Mouse (Mus musculus) ES-E14 (cell line): ENCODE data around the gene Rfx4. TPM values are rescaled to one million over a fixed set of nuclear protein-coding genes. Genes with fewer than 3 reads are reported as not detected.

ENCODE experiments used
- DNase-seq: peaks from one replicate; pipeline ENCODE4 v3.0.0-alpha.2; 2013; ENCODE audit warnings: low read depth, low spot score
- H3K27ac ChIP-seq: 2 replicates; pipeline ENCODE4 v1.5.1; 2012; ENCODE audit warnings: low read depth, mild to moderate bottlenecking, low read length, moderate library complexity, mixed read lengths; ENCODE audit not compliant: poor library complexity, insufficient read depth, severe bottlenecking
- H3K36me3 ChIP-seq: 2 replicates; pipeline ENCODE4 v1.6.1; 2012; ENCODE audit warnings: mild to moderate bottlenecking, low read length, moderate library complexity, mixed read lengths; ENCODE audit not compliant: control insufficient read depth, poor library complexity, insufficient read depth, severe bottlenecking
- H3K4me1 ChIP-seq, 2 experiments: fragments of 150-350 bp in 1 of 2; sonication (generic) in 1 of 2; 2 replicates each; pipeline ENCODE4 v1.6.1; 2012; ENCODE audit warnings: low read length in 2 of 2, mild to moderate bottlenecking in 1 of 2, mixed read lengths in 1 of 2; ENCODE audit not compliant: control insufficient read depth in 2 of 2, insufficient read depth in 2 of 2, poor library complexity in 1 of 2
- H3K4me3 ChIP-seq, 2 experiments: fragments of 150-350 bp in 1 of 2; sonication (generic) in 1 of 2; 2 replicates each; pipeline ENCODE4 v1.5.1; 2012; ENCODE audit warnings: low read length in 2 of 2, low read depth in 1 of 2, mild to moderate bottlenecking in 1 of 2, mixed read lengths in 1 of 2; ENCODE audit not compliant: insufficient read depth in 1 of 2, poor library complexity in 1 of 2, severe bottlenecking in 1 of 2
- H3K9ac ChIP-seq: 2 replicates; pipeline ENCODE4 v1.6.1; 2012; ENCODE audit warnings: low read depth, mild to moderate bottlenecking, low read length, mixed read lengths; ENCODE audit not compliant: poor library complexity, insufficient read depth, severe bottlenecking
- H3K9me3 ChIP-seq: fragments of 150-350 bp; sonication (generic); 2 replicates; pipeline ENCODE4 v1.6.1; 2012; ENCODE audit warnings: low read depth, mild to moderate bottlenecking, low read length; ENCODE audit not compliant: control insufficient read depth, insufficient read depth
- CHD2 ChIP-seq: IDR thresholded peaks from 2 replicates; pipeline ENCODE4 v1.6.1; 2014; ENCODE audit warnings: mild to moderate bottlenecking, low read depth, low read length, inconsistent platforms
- HCFC1 ChIP-seq: IDR thresholded peaks from 2 replicates; pipeline ENCODE4 v1.6.1; 2012; ENCODE audit warnings: low read length, inconsistent platforms, borderline replicate concordance; ENCODE audit not compliant: insufficient read depth
- MAFK ChIP-seq: IDR thresholded peaks from 2 replicates; pipeline ENCODE4 v1.6.1; 2014; ENCODE audit warnings: mild to moderate bottlenecking, low read depth, low read length, inconsistent platforms; ENCODE audit not compliant: insufficient read depth
- ZC3H11A ChIP-seq: IDR thresholded peaks from 2 replicates; pipeline ENCODE4 v1.6.1; 2012; ENCODE audit warnings: low read depth, mild to moderate bottlenecking, inconsistent platforms, low read length, borderline replicate concordance
- ZNF384 ChIP-seq: IDR thresholded peaks from 2 replicates; pipeline ENCODE4 v1.6.1; 2012; ENCODE audit warnings: low read depth, low read length, inconsistent platforms
- in situ Hi-C, 2 experiments: fragments of 600-800 bp; cut with MboI; formaldehyde crosslinking; loops; one replicate each; pipeline ENCODE4 v1.15.1; 2025; ENCODE audit warnings: low sequenced_read_pairs in 2 of 2, inconsistent platforms in 1 of 2; ENCODE audit not compliant: unreplicated experiment in 2 of 2
- total RNA-seq: library from RNA; depleted of rRNA; stranded (reverse); fragments of 300-350 nt; gene quantifications from 2 replicates; pipeline ENCODE4 v1.2.3, GENCODE M21; 2012

Rfx4 gene
- total RNA-seq, 1 experiment: 0.85 TPM

DNA sequence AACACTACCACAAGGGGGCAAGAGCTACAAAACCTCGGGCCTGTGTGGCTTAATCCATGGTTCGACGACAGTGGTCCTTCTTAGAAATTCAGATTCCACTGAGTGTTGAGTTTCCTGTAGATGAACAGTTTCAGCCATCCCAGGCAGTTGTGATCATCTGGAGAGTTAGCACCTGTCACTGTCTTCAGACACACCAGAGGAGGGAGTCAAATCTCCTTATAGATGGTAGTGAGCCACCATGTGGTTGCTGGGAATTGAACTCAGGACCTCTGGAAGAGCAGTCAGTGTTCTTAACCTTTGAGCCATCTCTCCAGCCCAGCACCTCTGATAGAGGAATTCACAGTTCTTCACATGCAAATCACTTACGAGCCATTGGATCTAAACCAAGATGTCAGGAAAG lies 28.1 kb upstream of the Rfx4 start:
- Histone ChIP-seq H3K9me3 (no peaks in the 10 kb centered on the region), H3K27ac (no peak overlapping the region), H3K4me3 (no peak overlapping the region), H3K36me3 (peaks cover 16% of the 10 kb centered on the region; the same call in 1 of the 2 replicates), H3K9ac (no peak overlapping the region), H3K4me1 (no peaks in the 10 kb centered on the region)
- DNase-seq: no peak
- in situ Hi-C loops: no loop called here
- TF ChIP-seq ZNF384: no peak

DNA sequence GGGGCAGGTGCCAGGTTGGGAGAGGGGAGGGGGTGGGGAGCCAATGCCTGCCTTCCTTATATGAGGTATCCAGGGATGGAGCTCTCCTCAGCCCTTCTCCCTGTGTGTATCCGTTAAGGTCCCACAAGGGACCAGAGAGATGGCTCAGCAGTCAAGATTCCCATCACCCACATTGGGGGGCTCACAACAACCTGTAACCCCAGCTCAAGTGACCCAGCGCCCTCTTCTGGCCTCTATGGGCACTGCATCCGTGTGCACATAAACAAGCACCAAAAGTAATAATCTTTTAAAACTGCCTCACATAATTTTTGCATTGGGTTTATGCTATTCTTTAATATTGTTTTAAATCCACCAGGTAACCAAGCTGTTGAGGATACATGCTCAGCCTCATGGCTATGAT lies 25.8 kb upstream of the Rfx4 start:
- H3K4me3 ChIP-seq: no peak overlapping the region
- H3K9me3 ChIP-seq: no peaks in the 10 kb centered on the region
- in situ Hi-C loops: no loop called here
- no peak for DNase-seq
- peaks cover 15% of the 10 kb centered on the region; the same call in 1 of the 2 replicates for H3K36me3 ChIP-seq
- TF ChIP-seq ZC3H11A (peak; percentile 21; the same call in 1 of the 2 replicates), HCFC1 (no peak)
- no peaks in the 10 kb centered on the region for H3K4me1 ChIP-seq
- no peak overlapping the region for H3K9ac ChIP-seq
- no peak overlapping the region for H3K27ac ChIP-seq

DNA sequence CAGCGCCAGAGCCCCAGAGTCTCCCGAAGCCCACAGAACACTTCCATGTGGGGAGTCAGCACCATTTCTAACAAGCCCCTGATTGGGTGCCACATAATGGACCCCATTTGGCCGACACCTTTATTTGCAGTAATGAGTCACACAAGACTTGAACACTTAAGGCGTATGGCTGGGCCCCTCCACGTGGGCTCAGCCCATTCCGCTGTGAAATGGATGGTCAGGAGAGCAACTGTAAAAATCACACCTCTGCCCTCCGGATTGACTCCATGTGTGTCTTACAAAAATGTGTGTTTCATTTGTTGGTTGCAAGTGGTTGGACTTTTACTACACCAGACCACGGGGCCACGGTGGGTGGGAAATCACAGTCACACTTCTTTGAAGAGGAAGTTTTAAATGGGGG lies 24.9 kb upstream of the Rfx4 start:
- no peak overlapping the region for H3K4me3 ChIP-seq
- DNase-seq: no peak
- peaks cover 10% of the 10 kb centered on the region; the same call in 1 of the 2 replicates for H3K36me3 ChIP-seq
- no peaks in the 10 kb centered on the region for H3K9me3 ChIP-seq
- H3K4me1 ChIP-seq: no peaks in the 10 kb centered on the region
- H3K27ac ChIP-seq: no peak overlapping the region
- in situ Hi-C loops: no loop called here
- H3K9ac ChIP-seq: no peak overlapping the region
- no peak for TF ChIP-seq HCFC1
- no peak for TF ChIP-seq ZNF384
- TF ChIP-seq MAFK: no peak
- TF ChIP-seq ZC3H11A: no peak
- TF ChIP-seq CHD2: no peak

DNA sequence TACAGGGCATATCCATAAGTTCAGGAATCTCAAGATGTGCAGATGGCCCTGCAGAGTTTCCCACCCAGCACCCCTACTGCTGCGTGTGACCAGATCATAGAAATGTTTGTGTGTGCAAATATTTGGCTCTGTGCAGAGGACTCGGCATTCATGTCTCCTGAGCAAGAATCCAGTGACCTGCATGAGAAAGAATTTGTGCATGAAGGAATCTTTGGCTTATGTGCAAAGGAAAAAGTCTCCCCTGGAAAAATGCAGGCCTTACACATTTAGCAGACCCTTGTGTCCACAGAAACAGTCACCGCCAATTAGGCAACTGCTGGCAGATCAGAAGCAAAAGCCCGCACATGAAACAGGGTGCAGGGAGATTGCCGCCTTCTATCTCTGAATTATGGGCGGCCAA lies 22.4 kb upstream of the Rfx4 start:
- H3K36me3 ChIP-seq: no peaks in the 10 kb centered on the region
- TF ChIP-seq ZC3H11A: no peak
- TF ChIP-seq HCFC1: no peak
- no peak for TF ChIP-seq ZNF384
- no peak for TF ChIP-seq MAFK
- in situ Hi-C loops: no loop called here
- no peak overlapping the region for H3K27ac ChIP-seq
- no peak overlapping the region for H3K9ac ChIP-seq
- no peaks in the 10 kb centered on the region for H3K9me3 ChIP-seq
- no peaks in the 10 kb centered on the region for H3K4me1 ChIP-seq
- no peak for DNase-seq
- no peak overlapping the region for H3K4me3 ChIP-seq

DNA sequence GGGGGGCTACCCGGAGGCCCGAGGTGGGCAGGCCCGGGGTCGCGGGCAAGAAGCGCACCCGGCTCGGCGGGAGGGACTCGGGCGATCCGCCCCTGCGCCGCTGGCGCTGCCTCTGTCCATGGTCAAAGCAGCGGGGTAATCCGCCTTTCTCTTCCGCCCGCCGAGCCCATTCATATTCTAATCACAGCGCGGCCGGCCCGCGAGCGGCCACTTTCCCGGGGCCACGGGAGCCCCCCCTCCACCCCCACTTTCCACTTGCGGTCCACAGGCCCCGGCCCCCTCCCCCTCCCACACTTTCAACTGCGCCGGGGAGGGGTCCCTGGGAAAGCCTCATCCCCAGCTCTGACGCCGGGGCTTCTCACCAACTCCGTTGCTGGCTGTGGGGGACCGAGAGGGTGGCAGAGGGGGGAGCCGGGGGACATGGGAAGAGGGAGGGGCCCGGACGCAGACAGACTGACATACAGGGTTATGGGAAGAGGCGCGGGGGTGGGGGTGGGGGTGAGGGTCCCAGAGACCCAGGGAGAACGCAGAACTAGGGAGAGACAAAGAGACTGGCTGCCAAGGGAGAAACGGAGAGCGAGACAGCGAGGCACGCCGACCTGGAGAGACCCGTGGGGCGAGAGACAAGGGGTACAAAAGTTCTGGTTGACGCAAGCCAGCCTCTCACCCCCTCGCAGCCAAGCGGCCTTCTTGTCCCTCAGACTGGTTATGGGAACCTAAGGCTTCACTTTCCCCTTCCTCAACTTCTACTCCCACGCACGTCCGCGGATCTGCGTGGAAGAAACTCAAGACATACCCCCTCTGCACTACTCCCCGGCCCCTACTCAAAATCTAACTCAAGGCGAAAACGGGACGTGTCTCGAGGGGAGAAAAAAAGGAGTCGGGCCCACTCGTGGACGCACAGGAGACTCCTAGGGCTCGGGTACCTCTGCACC lies 744 bp upstream of the Rfx4 start:
- Histone ChIP-seq H3K4me3 (peak overlapping the region; percentile 31 to 59), H3K27ac (no peak overlapping the region), H3K36me3 (no peaks in the 10 kb centered on the region), H3K4me1 (peaks cover 0 to 15% of the 10 kb centered on the region in 2 experiments; a peak in 2 of 4 replicates), H3K9ac (no peak overlapping the region), H3K9me3 (no peaks in the 10 kb centered on the region)
- in situ Hi-C loops: no loop called here
- DNase-seq: no peak
- TF ChIP-seq MAFK (no peak), ZNF384 (no peak), CHD2 (no peak), HCFC1 (no peak), ZC3H11A (no peak)
